Mouse (Mus musculus) erythroblast, adult 5-6 weeks (primary cell): ENCODE measurements around the gene Tti1. TPM values are rescaled to one million over a fixed set of nuclear protein-coding genes. Genes with fewer than 3 reads are reported as not detected.

Source experiments
- ATAC-seq: replicated peaks from 2 replicates; pipeline ENCODE4 v1.8.0; 2016; ENCODE audit warnings: moderate number of reproducible peaks, mild to moderate bottlenecking, moderate TSS enrichment, inconsistent platforms; ENCODE audit not compliant: poor library complexity, low FRiP score, severe bottlenecking
- total RNA-seq, 2 experiments: library from RNA; stranded (forward) in 1 of 2; stranded (reverse) in 1 of 2; fragments of 150-400 nt in 1 of 2; fragments of 200-764, 138-1000 nt in 1 of 2; gene quantifications; 2 replicates each; pipeline versions ENCODE4 v1.2.3 to v1.2.4; 2015 to 2017; ENCODE audit warnings: low replicate concordance in 2 of 2

The Tti1 gene
- total RNA-seq, 2 experiments from 2014 or later: 1.3 to 12.6 TPM

- ATAC-seq: no peak
These were observed 45.5 kb downstream of the Tti1 start for GRCm38 (mm10) chr2:157982727-157983126.

- ATAC-seq: no peak
These were observed 49.0 kb downstream of the Tti1 start for GRCm38 (mm10) chr2:157979241-157979640.

GRCm38 (mm10) chr2:157975595-157975994 is 52.6 kb downstream of the Tti1 start:
- ATAC-seq: no peak

- no peak for ATAC-seq
These were observed 53.4 kb downstream of the Tti1 start for GRCm38 (mm10) chr2:157974604-157975501.

- no peak for ATAC-seq
These were observed 57.6 kb downstream of the Tti1 start for GRCm38 (mm10) chr2:157970669-157971068.

- no peak for ATAC-seq
These were observed 58.1 kb downstream of the Tti1 start for GRCm38 (mm10) chr2:157970124-157970523.

GRCm38 (mm10) chr2:157967856-157968255 is 60.4 kb downstream of the Tti1 start:
- no peak for ATAC-seq

- ATAC-seq: no peak
These were observed 70.5 kb downstream of the Tti1 start for GRCm38 (mm10) chr2:157957707-157958108.

GRCm38 (mm10) chr2:157953978-157954377 is 74.3 kb downstream of the Tti1 start:
- ATAC-seq: no peak

- ATAC-seq: no peak
These were observed 83.9 kb downstream of the Tti1 start for GRCm38 (mm10) chr2:157944156-157944893.

- no peak for ATAC-seq
These were observed 84.6 kb downstream of the Tti1 start for GRCm38 (mm10) chr2:157943514-157944155.

- no peak for ATAC-seq
These were observed 87.5 kb downstream of the Tti1 start for GRCm38 (mm10) chr2:157940586-157941185.

- no peak for ATAC-seq
These were observed 91.6 kb downstream of the Tti1 start for GRCm38 (mm10) chr2:157936676-157937075.

- ATAC-seq: no peak
These were observed 92.6 kb downstream of the Tti1 start for GRCm38 (mm10) chr2:157935444-157936171.

- ATAC-seq: no peak
These were observed 95.6 kb downstream of the Tti1 start for GRCm38 (mm10) chr2:157932655-157933054.
